Mouse (Mus musculus): ENCODE results near the gene Ttc7. TPM values are rescaled to one million over a fixed set of nuclear protein-coding genes. Genes with fewer than 3 reads are reported as not detected.

Gene Ttc7
- polyA plus RNA-seq, 1 experiment from 2014 or later: 7.6 TPM

GRCm38 (mm10) chr17:87380681-87381080, 98.0 kb downstream of the Ttc7 start:
- Histone ChIP-seq H3K4me1 (ENCODE audit: control insufficient read depth, low read depth, low read length) (peaks cover 9% of the 10 kb centered on the region), H3K9ac (ENCODE audit: low read depth, low read length) (no peak overlapping the region), H3K27me3 (ENCODE audit: control insufficient read depth, insufficient read depth, low read depth, low read length) (no peaks in the 10 kb centered on the region), H3K4me3 (ENCODE audit: low read depth, low read length) (no peak overlapping the region), H3K36me3 (ENCODE audit: control insufficient read depth, insufficient read depth) (no peaks in the 10 kb centered on the region), H3K27ac (ENCODE audit: low read length) (no peak overlapping the region), H3K9me3 (replicated peaks; ENCODE audit: control insufficient read depth, low read length) (no peaks in the 10 kb centered on the region), H3K4me2 (ENCODE audit: low read depth, low read length) (no peak overlapping the region)
- ATAC-seq (ENCODE audit: low read depth): no peak
- 71% methylated on average over 9 of the region's 9 CpGs for WGBS (ENCODE audit: insufficient replicate concordance)

GRCm38 (mm10) chr17:87385835-87386234, 103.1 kb downstream of the Ttc7 start:
- no peaks in the 10 kb centered on the region for H3K27me3 ChIP-seq (ENCODE audit: control insufficient read depth, insufficient read depth, low read depth, low read length)
- H3K4me2 ChIP-seq (ENCODE audit: low read depth, low read length): no peak overlapping the region
- no peak overlapping the region for H3K9ac ChIP-seq (ENCODE audit: low read depth, low read length)
- H3K4me3 ChIP-seq (ENCODE audit: low read depth, low read length): no peak overlapping the region
- no peak overlapping the region for H3K27ac ChIP-seq (ENCODE audit: low read length)
- H3K4me1 ChIP-seq (ENCODE audit: control insufficient read depth, low read depth, low read length): no peaks in the 10 kb centered on the region
- 69% methylated on average over 3 of the region's 3 CpGs for WGBS (ENCODE audit: insufficient replicate concordance)
- ATAC-seq (ENCODE audit: low read depth): no peak
- H3K9me3 ChIP-seq (replicated peaks; ENCODE audit: control insufficient read depth, low read length): no peaks in the 10 kb centered on the region
- no peaks in the 10 kb centered on the region for H3K36me3 ChIP-seq (ENCODE audit: control insufficient read depth, insufficient read depth)

- peak; percentile 53; the same call in 1 of the 2 replicates for ATAC-seq (ENCODE audit: low read depth)
- H3K9ac ChIP-seq (ENCODE audit: low read depth, low read length): no peak overlapping the region
- no peak overlapping the region for H3K4me2 ChIP-seq (ENCODE audit: low read depth, low read length)
- H3K27me3 ChIP-seq (ENCODE audit: control insufficient read depth, insufficient read depth, low read depth, low read length): no peaks in the 10 kb centered on the region
- no peak overlapping the region for H3K4me3 ChIP-seq (ENCODE audit: low read depth, low read length)
- no peaks in the 10 kb centered on the region for H3K4me1 ChIP-seq (ENCODE audit: control insufficient read depth, low read depth, low read length)
- H3K9me3 ChIP-seq (replicated peaks; ENCODE audit: control insufficient read depth, low read length): no peaks in the 10 kb centered on the region
- 55% methylated on average over 4 of the region's 5 CpGs for WGBS (ENCODE audit: insufficient replicate concordance)
- H3K36me3 ChIP-seq (ENCODE audit: control insufficient read depth, insufficient read depth): no peaks in the 10 kb centered on the region
- H3K27ac ChIP-seq (ENCODE audit: low read length): no peak overlapping the region
These were observed 104.4 kb downstream of the Ttc7 start for GRCm38 (mm10) chr17:87387068-87387467.

- H3K27ac ChIP-seq (ENCODE audit: low read length): no peak overlapping the region
- no peaks in the 10 kb centered on the region for H3K9me3 ChIP-seq (replicated peaks; ENCODE audit: control insufficient read depth, low read length)
- no peak overlapping the region for H3K4me3 ChIP-seq (ENCODE audit: low read depth, low read length)
- 52% methylated on average over 7 of the region's 7 CpGs for WGBS (ENCODE audit: insufficient replicate concordance)
- H3K4me1 ChIP-seq (ENCODE audit: control insufficient read depth, low read depth, low read length): no peaks in the 10 kb centered on the region
- ATAC-seq (ENCODE audit: low read depth): no peak
- no peak overlapping the region for H3K9ac ChIP-seq (ENCODE audit: low read depth, low read length)
- H3K36me3 ChIP-seq (ENCODE audit: control insufficient read depth, insufficient read depth): no peaks in the 10 kb centered on the region
- H3K4me2 ChIP-seq (ENCODE audit: low read depth, low read length): no peak overlapping the region
- H3K27me3 ChIP-seq (ENCODE audit: control insufficient read depth, insufficient read depth, low read depth, low read length): no peaks in the 10 kb centered on the region
These were observed 108.6 kb downstream of the Ttc7 start for GRCm38 (mm10) chr17:87391242-87391641.

GRCm38 (mm10) chr17:87397088-87397487, 114.4 kb downstream of the Ttc7 start:
- Histone ChIP-seq H3K9me3 (replicated peaks; ENCODE audit: control insufficient read depth, low read length) (no peaks in the 10 kb centered on the region), H3K4me1 (ENCODE audit: control insufficient read depth, low read depth, low read length) (no peaks in the 10 kb centered on the region), H3K36me3 (ENCODE audit: control insufficient read depth, insufficient read depth) (no peaks in the 10 kb centered on the region), H3K27me3 (ENCODE audit: control insufficient read depth, insufficient read depth, low read depth, low read length) (no peaks in the 10 kb centered on the region), H3K4me2 (ENCODE audit: low read depth, low read length) (no peak overlapping the region), H3K9ac (ENCODE audit: low read depth, low read length) (no peak overlapping the region), H3K4me3 (ENCODE audit: low read depth, low read length) (no peak overlapping the region), H3K27ac (ENCODE audit: low read length) (no peak overlapping the region)
- ATAC-seq (ENCODE audit: low read depth): no peak
- 59% methylated on average over 11 of the region's 11 CpGs for WGBS (ENCODE audit: insufficient replicate concordance)

- no peaks in the 10 kb centered on the region for H3K4me1 ChIP-seq (ENCODE audit: control insufficient read depth, low read depth, low read length)
- H3K27ac ChIP-seq (ENCODE audit: low read length): no peak overlapping the region
- H3K9me3 ChIP-seq (replicated peaks; ENCODE audit: control insufficient read depth, low read length): no peaks in the 10 kb centered on the region
- no peak overlapping the region for H3K4me2 ChIP-seq (ENCODE audit: low read depth, low read length)
- no peak for ATAC-seq (ENCODE audit: low read depth)
- no peak overlapping the region for H3K4me3 ChIP-seq (ENCODE audit: low read depth, low read length)
- H3K9ac ChIP-seq (ENCODE audit: low read depth, low read length): no peak overlapping the region
- WGBS (ENCODE audit: insufficient replicate concordance): 61% methylated on average over 11 of the region's 11 CpGs
- H3K36me3 ChIP-seq (ENCODE audit: control insufficient read depth, insufficient read depth): no peaks in the 10 kb centered on the region
- H3K27me3 ChIP-seq (ENCODE audit: control insufficient read depth, insufficient read depth, low read depth, low read length): no peaks in the 10 kb centered on the region
These were observed 119.8 kb downstream of the Ttc7 start for GRCm38 (mm10) chr17:87402444-87402843.

- WGBS (ENCODE audit: insufficient replicate concordance): 51% methylated on average over 4 of the region's 4 CpGs
- ATAC-seq (ENCODE audit: low read depth): 0 out of 2 replicates have a peak, but pooled peaks have one; percentile 13
- no peaks in the 10 kb centered on the region for H3K9me3 ChIP-seq (replicated peaks; ENCODE audit: control insufficient read depth, low read length)
These were observed 120.8 kb downstream of the Ttc7 start for GRCm38 (mm10) chr17:87403462-87403861.

GRCm38 (mm10) chr17:87405576-87405975, 122.9 kb downstream of the Ttc7 start:
- Histone ChIP-seq H3K27me3 (ENCODE audit: control insufficient read depth, insufficient read depth, low read depth, low read length) (no peaks in the 10 kb centered on the region), H3K9ac (ENCODE audit: low read depth, low read length) (no peak overlapping the region), H3K36me3 (ENCODE audit: control insufficient read depth, insufficient read depth) (no peaks in the 10 kb centered on the region), H3K27ac (ENCODE audit: low read length) (no peak overlapping the region), H3K4me3 (ENCODE audit: low read depth, low read length) (no peak overlapping the region), H3K4me2 (ENCODE audit: low read depth, low read length) (no peak overlapping the region), H3K9me3 (replicated peaks; ENCODE audit: control insufficient read depth, low read length) (no peaks in the 10 kb centered on the region), H3K4me1 (ENCODE audit: control insufficient read depth, low read depth, low read length) (no peaks in the 10 kb centered on the region)
- 39% methylated on average over 11 of the region's 11 CpGs for WGBS (ENCODE audit: insufficient replicate concordance)
- peak; percentile 53 for ATAC-seq (ENCODE audit: low read depth)

More at GRCm38 (mm10) chr17:87403462-87403861, 120.8 kb downstream of the Ttc7 start:
- Histone ChIP-seq H3K4me2 (ENCODE audit: low read depth, low read length) (no peak overlapping the region), H3K27ac (ENCODE audit: low read length) (no peak overlapping the region), H3K4me3 (ENCODE audit: low read depth, low read length) (no peak overlapping the region), H3K4me1 (ENCODE audit: control insufficient read depth, low read depth, low read length) (no peaks in the 10 kb centered on the region), H3K9ac (ENCODE audit: low read depth, low read length) (no peak overlapping the region), H3K27me3 (ENCODE audit: control insufficient read depth, insufficient read depth, low read depth, low read length) (no peaks in the 10 kb centered on the region), H3K36me3 (ENCODE audit: control insufficient read depth, insufficient read depth) (no peaks in the 10 kb centered on the region)

GRCm38 (mm10) chr17:87406646-87407045, 124.0 kb downstream of the Ttc7 start:
- Histone ChIP-seq H3K4me3 (ENCODE audit: low read depth, low read length) (no peak overlapping the region), H3K27me3 (ENCODE audit: control insufficient read depth, insufficient read depth, low read depth, low read length) (no peaks in the 10 kb centered on the region), H3K4me1 (ENCODE audit: control insufficient read depth, low read depth, low read length) (no peaks in the 10 kb centered on the region), H3K4me2 (ENCODE audit: low read depth, low read length) (no peak overlapping the region), H3K9me3 (replicated peaks; ENCODE audit: control insufficient read depth, low read length) (no peaks in the 10 kb centered on the region), H3K9ac (ENCODE audit: low read depth, low read length) (no peak overlapping the region), H3K36me3 (ENCODE audit: control insufficient read depth, insufficient read depth) (no peaks in the 10 kb centered on the region), H3K27ac (ENCODE audit: low read length) (no peak overlapping the region)
- 73% methylated on average over 4 of the region's 4 CpGs for WGBS (ENCODE audit: insufficient replicate concordance)
- ATAC-seq (ENCODE audit: low read depth): no peak
